Mouse (Mus musculus) liver, embryonic 11.5 days (tissue): ENCODE data around the gene Gpr183. TPM values are rescaled to one million over a fixed set of nuclear protein-coding genes. Genes with fewer than 3 reads are reported as not detected.

Experiments used
- ATAC-seq: fragments of 200-750 bp; cut with Nextera tagmentation; replicated peaks from 2 replicates; pipeline ENCODE4 v1.8.0; 2017; ENCODE audit warnings: moderate number of reproducible peaks, mild to moderate bottlenecking, moderate TSS enrichment, moderate library complexity; ENCODE audit not compliant: low FRiP score
- DNase-seq: peaks from one replicate; pipeline ENCODE4 v3.0.0-alpha.2; 2017; ENCODE audit warnings: low spot score
- H3K27ac ChIP-seq: fragments of 300-500 bp; sonication (generic); 2 replicates; pipeline ENCODE4 v1.5.1; 2014; ENCODE audit warnings: mild to moderate bottlenecking, low read depth, low read length, control low read depth
- H3K27me3 ChIP-seq: fragments of 300-500 bp; sonication (generic); replicated peaks from 2 replicates; pipeline ENCODE4 v1.6.1; 2014; ENCODE audit warnings: low read length, mixed read lengths; ENCODE audit not compliant: control insufficient read depth, insufficient read depth
- H3K36me3 ChIP-seq: fragments of 300-500 bp; sonication (generic); 2 replicates; pipeline ENCODE4 v1.6.1; 2014; ENCODE audit warnings: mild to moderate bottlenecking, low read length, moderate library complexity, mixed read lengths; ENCODE audit not compliant: control insufficient read depth, insufficient read depth
- H3K4me1 ChIP-seq: fragments of 300-500 bp; sonication (generic); replicated peaks from 2 replicates; pipeline ENCODE4 v1.6.1; 2014; ENCODE audit warnings: low read length, mixed read lengths; ENCODE audit not compliant: control insufficient read depth, insufficient read depth
- H3K4me2 ChIP-seq: fragments of 300-500 bp; sonication (generic); 2 replicates; pipeline ENCODE4 v1.6.1; 2014; ENCODE audit warnings: mild to moderate bottlenecking, control low read depth, moderate library complexity
- H3K4me3 ChIP-seq: fragments of 300-500 bp; sonication (generic); 2 replicates; pipeline ENCODE4 v1.5.1; 2014; ENCODE audit warnings: low read depth, low read length, control low read depth
- H3K9ac ChIP-seq: fragments of 300-500 bp; sonication (generic); 2 replicates; pipeline ENCODE4 v1.6.1; 2014; ENCODE audit warnings: low read depth, low read length, control low read depth
- H3K9me3 ChIP-seq: fragments of 300-500 bp; sonication (generic); 2 replicates; pipeline ENCODE4 v1.6.1; 2016; ENCODE audit warnings: low read length, inconsistent platforms, mixed read lengths; ENCODE audit not compliant: control insufficient read depth
- WGBS: fragments of 180-500 bp; shearing (Covaris S2); extraction: QIAGEN DNeasy Blood & Tissue Kit; methylation state at CpG from one replicate; pipeline ENCODE4 v1.1.7; 2014; 5-methylcytosine and 5-hydroxymethylcytosine counted together
- polyA plus RNA-seq: library from polyadenylated mRNA; unstranded; fragments of >200 nt; fragmentation: Nextera tagmentation; extraction: Ambion mirVana; gene quantifications from 2 replicates; pipeline ENCODE4 v1.2.1, GENCODE M21; 2014

Gpr183 gene
- polyA plus RNA-seq, 1 experiment from 2014 or later: 3.9 TPM

DNA sequence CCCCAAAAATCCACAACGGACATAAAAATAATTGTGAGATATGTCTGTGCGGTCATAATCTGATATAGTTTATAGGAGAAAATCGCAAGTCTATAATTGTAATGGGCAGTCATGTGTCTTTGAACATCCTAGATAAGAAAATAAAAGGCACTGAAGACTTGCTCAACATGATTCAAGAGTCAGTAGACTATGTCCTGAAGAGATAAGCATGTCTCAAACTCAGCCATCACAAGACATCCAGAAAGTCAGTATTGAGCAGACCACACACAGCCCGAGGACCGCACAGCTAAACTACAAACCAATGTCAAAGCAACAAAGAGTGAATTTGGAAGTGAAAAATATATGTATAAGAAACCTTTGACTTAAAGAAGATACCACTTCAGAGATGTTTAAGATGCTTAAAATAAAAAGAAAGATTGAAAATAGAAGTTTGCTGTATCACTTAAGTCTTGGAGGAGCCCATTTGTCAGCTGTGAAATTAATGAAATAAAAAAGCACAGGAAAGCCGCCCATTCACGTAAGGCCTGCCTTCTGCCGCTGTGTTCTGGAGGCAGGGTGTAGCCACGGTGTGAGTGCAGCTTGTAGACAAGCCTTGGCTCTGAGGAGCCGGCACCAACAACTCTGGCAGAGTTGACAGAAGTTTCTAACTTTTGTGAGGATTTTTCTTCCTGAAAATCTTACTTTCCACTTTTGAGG, 7.7 kb downstream of the Gpr183 start:
- Histone ChIP-seq H3K36me3 (no peaks in the 10 kb centered on the region), H3K4me2 (no peak overlapping the region), H3K4me1 (peaks cover 19% of the 10 kb centered on the region), H3K9ac (no peak overlapping the region), H3K27ac (no peak overlapping the region), H3K9me3 (no peaks in the 10 kb centered on the region), H3K27me3 (no peaks in the 10 kb centered on the region), H3K4me3 (no peak overlapping the region)
- ATAC-seq (peak; percentile 63), DNase-seq (no peak)
- 68% methylated on average over 10 of the region's 10 CpGs for WGBS

GRCm38 (mm10) chr14:121956291-121956690, 8.7 kb downstream of the Gpr183 start:
- Histone ChIP-seq H3K36me3 (no peaks in the 10 kb centered on the region), H3K4me2 (no peak overlapping the region), H3K9ac (0 out of 2 replicates have a peak overlapping the region, but pooled peaks have one; percentile 3), H3K27ac (no peak overlapping the region), H3K4me1 (peaks cover 17% of the 10 kb centered on the region), H3K27me3 (no peaks in the 10 kb centered on the region), H3K4me3 (no peak overlapping the region), H3K9me3 (no peaks in the 10 kb centered on the region)
- WGBS: 66% methylated on average over 5 of the region's 5 CpGs
- ATAC-seq: no peak
- DNase-seq: no peak

DNA sequence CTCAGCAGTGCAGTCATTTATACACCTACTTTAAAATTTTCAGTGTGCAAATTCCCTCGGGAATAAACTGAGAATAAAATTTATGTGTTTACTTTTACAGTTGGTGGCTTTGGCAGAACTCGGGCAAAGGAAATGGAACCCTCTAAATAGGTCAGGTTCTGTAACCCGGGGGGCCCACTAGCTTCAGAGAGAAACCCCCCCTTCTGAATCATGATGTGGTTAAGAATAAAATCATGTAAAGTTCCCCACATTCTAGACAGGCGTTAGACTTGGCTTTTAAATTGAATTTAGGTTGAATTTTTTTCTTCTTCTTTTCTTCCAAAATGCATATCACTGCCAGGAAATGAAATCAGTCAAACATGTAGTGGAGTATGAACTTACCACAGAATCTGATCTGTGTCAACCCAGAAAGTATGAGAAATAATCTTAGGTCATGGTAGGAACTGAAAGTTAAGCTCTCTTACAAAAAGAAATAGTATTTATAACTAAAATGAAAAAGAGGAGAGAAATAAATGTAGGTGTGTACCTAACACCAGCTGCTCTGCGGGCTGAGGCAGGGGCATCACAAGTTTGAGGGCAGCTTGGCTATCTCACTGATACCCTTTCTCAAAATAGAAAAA, 9.7 kb downstream of the Gpr183 start:
- Histone ChIP-seq H3K36me3 (no peaks in the 10 kb centered on the region), H3K27me3 (no peaks in the 10 kb centered on the region), H3K9ac (no peak overlapping the region), H3K4me2 (no peak overlapping the region), H3K4me3 (no peak overlapping the region), H3K27ac (no peak overlapping the region), H3K9me3 (no peaks in the 10 kb centered on the region), H3K4me1 (peaks cover 9% of the 10 kb centered on the region)
- DNase-seq (no peak), ATAC-seq (no peak)
- WGBS: 83% methylated on average over 5 of the region's 5 CpGs

DNA sequence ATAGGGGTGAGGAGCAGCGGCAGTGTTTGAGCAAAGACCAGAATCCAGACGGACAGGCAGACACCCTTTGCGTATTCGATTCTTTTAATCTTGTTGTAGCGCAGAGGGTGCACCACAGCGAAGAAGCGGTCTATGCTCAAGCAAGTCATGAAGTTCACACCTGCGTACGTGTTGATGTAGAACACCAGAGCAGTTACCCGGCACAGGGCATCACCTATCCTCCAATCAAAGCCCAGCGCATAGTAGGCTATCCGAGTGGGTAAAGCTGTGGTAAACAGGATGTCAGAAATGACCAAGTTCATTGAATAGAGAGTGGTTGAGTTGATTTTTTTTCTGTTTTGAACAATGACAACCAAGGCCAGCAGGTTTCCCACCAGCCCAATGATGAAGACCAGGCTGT, 10.4 kb downstream of the Gpr183 start:
- DNase-seq (no peak), ATAC-seq (no peak)
- Histone ChIP-seq H3K27me3 (no peaks in the 10 kb centered on the region), H3K36me3 (no peaks in the 10 kb centered on the region), H3K4me3 (no peak overlapping the region), H3K9ac (no peak overlapping the region), H3K4me1 (peaks cover 9% of the 10 kb centered on the region), H3K9me3 (no peaks in the 10 kb centered on the region), H3K4me2 (no peak overlapping the region), H3K27ac (no peak overlapping the region)
- WGBS: 98% methylated on average over 12 of the region's 12 CpGs

DNA sequence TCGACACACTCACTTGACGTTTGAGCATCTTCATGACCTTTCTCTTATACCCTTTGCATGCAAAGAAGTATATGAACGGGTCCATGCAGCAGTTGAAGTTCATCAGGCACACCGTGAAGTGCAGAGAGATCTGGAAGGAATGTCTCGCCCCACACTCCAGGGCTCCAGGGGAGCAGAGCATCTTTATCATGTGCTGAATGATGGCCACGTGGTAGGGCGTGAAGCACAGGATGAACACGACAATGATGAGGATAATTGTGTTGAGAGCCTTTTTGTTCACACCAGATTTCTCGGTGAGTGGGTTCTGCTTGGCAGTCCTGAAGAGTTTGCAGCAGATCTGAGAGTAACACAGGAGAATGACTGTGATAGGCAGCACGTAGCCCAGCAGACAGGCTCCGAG, 10.9 kb downstream of the Gpr183 start:
- ATAC-seq (no peak), DNase-seq (no peak)
- H3K4me3 ChIP-seq: no peak overlapping the region
- no peak overlapping the region for H3K9ac ChIP-seq
- no peaks in the 10 kb centered on the region for H3K9me3 ChIP-seq
- 92% methylated on average over 11 of the region's 11 CpGs for WGBS
- peaks cover 9% of the 10 kb centered on the region for H3K4me1 ChIP-seq
- H3K27ac ChIP-seq: no peak overlapping the region
- H3K36me3 ChIP-seq: no peaks in the 10 kb centered on the region
- no peaks in the 10 kb centered on the region for H3K27me3 ChIP-seq
- H3K4me2 ChIP-seq: no peak overlapping the region

DNA sequence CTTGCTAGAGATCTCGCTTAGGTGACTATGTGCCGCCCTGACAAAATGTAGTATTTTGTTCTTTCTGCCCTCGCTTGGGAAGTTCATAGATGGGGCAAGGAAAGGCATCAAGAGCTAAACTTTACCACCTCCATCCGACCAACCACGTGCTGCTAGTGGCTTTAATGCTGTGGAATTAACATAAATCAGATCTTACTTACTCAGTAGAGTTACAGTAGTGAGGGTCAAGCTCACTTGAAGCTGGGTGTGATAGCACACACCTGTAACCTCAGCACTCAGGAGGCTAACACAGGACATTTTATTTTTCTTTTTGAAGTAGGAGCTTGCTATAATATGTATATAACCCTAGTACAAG, 13.0 kb downstream of the Gpr183 start:
- DNase-seq (no peak), ATAC-seq (no peak)
- H3K4me3 ChIP-seq: no peak overlapping the region
- peaks cover 9% of the 10 kb centered on the region for H3K4me1 ChIP-seq
- no peaks in the 10 kb centered on the region for H3K36me3 ChIP-seq
- H3K9me3 ChIP-seq: no peaks in the 10 kb centered on the region
- no peak overlapping the region for H3K4me2 ChIP-seq
- no peaks in the 10 kb centered on the region for H3K27me3 ChIP-seq
- H3K9ac ChIP-seq: no peak overlapping the region
- no peak overlapping the region for H3K27ac ChIP-seq
- 82% methylated on average over 5 of the region's 5 CpGs for WGBS

GRCm38 (mm10) chr14:121951399-121952045, 13.5 kb downstream of the Gpr183 start:
- H3K27ac ChIP-seq: no peak overlapping the region
- no peaks in the 10 kb centered on the region for H3K36me3 ChIP-seq
- peaks cover 9% of the 10 kb centered on the region for H3K4me1 ChIP-seq
- no peak overlapping the region for H3K4me3 ChIP-seq
- WGBS: 40% methylated on average over 2 of the region's 2 CpGs
- DNase-seq (peak; percentile 29), ATAC-seq (peak; percentile 82)
- no peaks in the 10 kb centered on the region for H3K9me3 ChIP-seq
- no peak overlapping the region for H3K9ac ChIP-seq
- H3K27me3 ChIP-seq: no peaks in the 10 kb centered on the region
- no peak overlapping the region for H3K4me2 ChIP-seq

DNA sequence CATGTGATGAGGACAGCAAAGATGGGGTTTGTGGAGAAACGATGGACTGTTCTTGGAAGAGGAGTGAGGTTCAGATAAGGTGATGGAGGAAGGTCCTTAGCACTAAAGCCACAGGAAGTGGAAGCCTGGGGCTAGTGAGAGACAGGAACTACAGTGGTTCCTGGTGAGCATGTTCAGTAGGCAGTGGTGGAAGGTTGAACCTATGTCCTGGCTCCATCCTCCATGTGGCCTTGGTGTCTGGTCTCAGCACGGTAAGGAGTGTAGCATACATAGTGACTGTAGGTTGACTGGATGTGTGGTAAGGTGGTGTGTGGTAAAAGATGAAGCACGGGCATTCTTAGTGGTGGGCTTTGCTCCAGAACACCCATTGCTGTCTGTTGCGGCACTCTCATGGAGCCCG, 15.1 kb downstream of the Gpr183 start:
- no peak for ATAC-seq
- H3K27me3 ChIP-seq: no peaks in the 10 kb centered on the region
- H3K9ac ChIP-seq: no peak overlapping the region
- no peaks in the 10 kb centered on the region for H3K9me3 ChIP-seq
- WGBS: 73% methylated on average over 5 of the region's 5 CpGs
- no peak overlapping the region for H3K4me3 ChIP-seq
- no peaks in the 10 kb centered on the region for H3K36me3 ChIP-seq
- peaks cover 9% of the 10 kb centered on the region for H3K4me1 ChIP-seq
- peak; percentile 17 for DNase-seq
- no peak overlapping the region for H3K27ac ChIP-seq
- no peak overlapping the region for H3K4me2 ChIP-seq

DNA sequence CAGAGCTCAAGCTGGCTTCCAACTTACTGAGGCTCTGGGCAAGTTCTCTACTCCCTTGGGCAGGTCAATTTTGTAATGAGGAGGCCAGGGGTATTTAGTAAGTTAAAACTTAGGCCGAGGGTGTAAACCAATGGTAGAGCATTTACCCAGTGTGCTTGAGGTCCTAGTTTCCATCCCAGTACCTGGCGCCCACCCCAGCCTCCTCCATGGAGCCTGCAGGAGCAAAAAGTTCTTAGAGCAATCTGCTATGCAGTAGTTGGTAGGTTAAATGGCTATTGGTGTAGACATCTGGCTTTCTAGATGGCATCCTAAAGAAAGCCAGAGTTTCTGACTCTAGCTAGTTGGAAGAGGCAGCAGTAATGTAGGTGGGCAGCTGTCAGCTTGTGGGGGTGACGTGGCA, 15.6 kb downstream of the Gpr183 start:
- WGBS: 91% methylated on average over 3 of the region's 3 CpGs
- ATAC-seq (no peak), DNase-seq (peak; percentile 16)
- no peak overlapping the region for H3K4me3 ChIP-seq
- H3K4me2 ChIP-seq: no peak overlapping the region
- H3K4me1 ChIP-seq: peaks cover 9% of the 10 kb centered on the region
- H3K9ac ChIP-seq: no peak overlapping the region
- H3K27me3 ChIP-seq: no peaks in the 10 kb centered on the region
- no peak overlapping the region for H3K27ac ChIP-seq
- no peaks in the 10 kb centered on the region for H3K36me3 ChIP-seq
- no peaks in the 10 kb centered on the region for H3K9me3 ChIP-seq
